ENCODE assay signal across 15 mouse cellular contexts in the genomic region with DNA sequence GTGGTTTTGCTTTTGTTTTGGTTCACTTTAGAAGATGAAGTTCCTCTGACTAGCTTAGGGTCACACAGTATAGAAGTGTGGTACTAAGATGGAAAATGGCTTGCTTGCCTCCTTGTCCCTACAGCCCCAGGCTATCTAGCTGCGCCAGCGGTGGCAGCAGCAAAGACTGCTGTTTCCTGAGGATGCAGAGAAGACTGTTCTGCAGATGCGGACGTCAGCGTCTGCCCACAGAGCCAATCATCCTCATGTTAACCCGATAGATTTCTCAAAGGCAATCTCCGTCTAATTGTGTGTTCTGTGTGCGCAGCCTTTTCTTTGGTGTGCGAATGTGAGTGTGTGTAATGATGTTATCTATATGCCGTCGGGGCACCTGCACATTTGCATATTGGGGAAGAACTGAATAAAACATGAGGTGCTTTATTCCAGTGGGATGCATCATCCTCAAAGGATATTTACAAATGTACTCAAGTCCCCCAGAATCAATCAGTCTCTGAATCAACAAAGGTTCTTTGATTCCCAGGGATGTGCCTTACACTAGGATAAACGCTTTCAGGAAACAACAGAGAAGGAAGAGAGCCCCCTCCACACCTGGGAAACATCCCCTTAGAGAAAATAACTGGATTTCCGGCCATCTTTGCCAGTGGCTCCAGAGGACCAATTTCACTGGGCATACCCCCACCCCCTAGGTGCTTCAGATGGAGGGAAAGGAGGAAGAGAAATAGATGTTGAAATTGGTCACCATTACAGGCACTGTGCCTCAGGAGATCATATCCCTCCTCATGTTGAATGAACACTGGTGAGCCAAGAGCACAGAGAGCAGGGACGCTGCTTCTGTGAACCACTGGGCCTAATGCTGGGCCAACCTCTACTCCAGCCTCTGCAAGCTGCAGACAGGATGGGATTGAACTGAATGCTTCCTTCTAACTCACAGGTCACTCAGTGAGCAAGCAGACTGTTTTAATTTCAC.
A peak's percentile ranks its signal among the peaks of the same experiment; 100 is the strongest.
DNase-seq lines count a peak whose midpoint lies in the region; ATAC-seq lines count a peak whose summit lies in the region.
"Had no signal": no experiment of that assay in that cellular context is flagged by ENCODE, and none has a peak within 500 bp of the region (broad histone marks: within the 10 kb centered on the region; RNA-seq: fewer than 3 reads in every experiment).

No protein-coding gene starts in this region.

- no peak overlapping the region for H3K4me3 ChIP-seq in embryonic facial prominence, embryonic 11.5 days (ENCODE audit: low read depth, low read length)
- H3K4me3 ChIP-seq in embryonic facial prominence, embryonic 10.5 days, result no peak overlapping the region
- H3K4me3 ChIP-seq in hindbrain, embryonic 10.5 days, result 0 out of 2 replicates have a peak overlapping the region, but pooled peaks have one; percentile 1
- peak overlapping the region; percentile 12; the same call in 1 of the 2 replicates for H3K4me3 ChIP-seq in midbrain, embryonic 12.5 days
- H3K4me3 ChIP-seq in intestine, embryonic 15.5 days (replicated peaks), result no peak overlapping the region
- H3K4me3 ChIP-seq: erythroblast, embryonic 14.5 days; myocyte had no signal

- H3K27me3 ChIP-seq in embryonic facial prominence, embryonic 11.5 days (ENCODE audit: control insufficient read depth, insufficient read depth, low read length), result no peaks in the 10 kb centered on the region
- no peaks in the 10 kb centered on the region for H3K27me3 ChIP-seq in embryonic facial prominence, embryonic 10.5 days (replicated peaks; ENCODE audit: low read depth, poor library complexity, severe bottlenecking)
- H3K27me3 ChIP-seq in hindbrain, embryonic 10.5 days (ENCODE audit: insufficient read depth, poor library complexity, severe bottlenecking), result no peaks in the 10 kb centered on the region
- H3K27me3 ChIP-seq in midbrain, embryonic 12.5 days, result no peaks in the 10 kb centered on the region
- H3K27me3 ChIP-seq in intestine, embryonic 15.5 days (replicated peaks), result no peaks in the 10 kb centered on the region

- 0 out of 2 replicates have a peak, but pooled peaks have one; percentile 62 for ATAC-seq in embryonic facial prominence, embryonic 11.5 days (replicated peaks; ENCODE audit: insufficient number of reproducible peaks, low FRiP score, low TSS enrichment, low read depth)
- ATAC-seq in midbrain, embryonic 12.5 days (ENCODE audit: low FRiP score, low read depth), result peak; percentile 86
- no peak for ATAC-seq in intestine, embryonic 15.5 days
- ATAC-seq: Patski had no signal

- no peak overlapping the region for H3K4me2 ChIP-seq in embryonic facial prominence, embryonic 11.5 days (ENCODE audit: low read depth, low read length)
- H3K4me2 ChIP-seq in midbrain, embryonic 12.5 days (replicated peaks), result peak overlapping the region; percentile 37
- H3K4me2 ChIP-seq in intestine, embryonic 15.5 days (replicated peaks), result no peak overlapping the region

- WGBS in embryonic facial prominence, embryonic 11.5 days, result 40% methylated on average over 14 of the region's 14 CpGs
- 40% methylated on average over 14 of the region's 14 CpGs for WGBS in embryonic facial prominence, embryonic 10.5 days
- 45% methylated on average over 14 of the region's 14 CpGs for WGBS in hindbrain, embryonic 10.5 days
- WGBS in midbrain, embryonic 12.5 days, result 30% methylated on average over 14 of the region's 14 CpGs
- WGBS in intestine, embryonic 15.5 days, result 57% methylated on average over 14 of the region's 14 CpGs

- H3K4me1 ChIP-seq in embryonic facial prominence, embryonic 11.5 days (ENCODE audit: control insufficient read depth, insufficient read depth, low read length), result no peaks in the 10 kb centered on the region
- H3K4me1 ChIP-seq in embryonic facial prominence, embryonic 10.5 days, result peaks cover 13% of the 10 kb centered on the region
- H3K4me1 ChIP-seq in hindbrain, embryonic 10.5 days (replicated peaks), result peaks cover 10% of the 10 kb centered on the region
- H3K4me1 ChIP-seq in midbrain, embryonic 12.5 days, result peaks cover 11% of the 10 kb centered on the region
- H3K4me1 ChIP-seq in intestine, embryonic 15.5 days (replicated peaks), result no peaks in the 10 kb centered on the region

- no peak overlapping the region for H3K27ac ChIP-seq in embryonic facial prominence, embryonic 11.5 days (replicated peaks; ENCODE audit: low read depth, low read length)
- no peak overlapping the region for H3K27ac ChIP-seq in embryonic facial prominence, embryonic 10.5 days (replicated peaks)
- peak overlapping the region; percentile 66 for H3K27ac ChIP-seq in hindbrain, embryonic 10.5 days
- H3K27ac ChIP-seq in midbrain, embryonic 12.5 days (replicated peaks), result peak overlapping the region; percentile 71
- H3K27ac ChIP-seq in intestine, embryonic 15.5 days, result no peak overlapping the region
- H3K27ac ChIP-seq: liver, embryonic 14.5 days had no signal

- peak; percentile 16 for DNase-seq in embryonic facial prominence, embryonic 11.5 days (ENCODE audit: low spot score)
- no peak for DNase-seq in embryonic facial prominence, embryonic 10.5 days (ENCODE audit: low spot score)
- no peak for DNase-seq in hindbrain, embryonic 10.5 days (ENCODE audit: low spot score)
- peak; percentile 6 for DNase-seq in retina, embryonic 14.5 days (ENCODE audit: low spot score)
- no peak for DNase-seq in cerebellum, postnatal 25 days
- DNase-seq in cerebellum, adult 18-20 months, result no peak
- DNase-seq: kidney, adult 8-10 months; lung, postnatal 14 days; spleen, adult 18-20 months had no signal

- no peaks in the 10 kb centered on the region for H3K9me3 ChIP-seq in embryonic facial prominence, embryonic 11.5 days (replicated peaks; ENCODE audit: control insufficient read depth, low read length)
- no peaks in the 10 kb centered on the region for H3K9me3 ChIP-seq in embryonic facial prominence, embryonic 10.5 days
- H3K9me3 ChIP-seq in hindbrain, embryonic 10.5 days, result no peaks in the 10 kb centered on the region
- no peaks in the 10 kb centered on the region for H3K9me3 ChIP-seq in midbrain, embryonic 12.5 days
- H3K9me3 ChIP-seq in intestine, embryonic 15.5 days, result no peaks in the 10 kb centered on the region

- no peaks in the 10 kb centered on the region for H3K36me3 ChIP-seq in embryonic facial prominence, embryonic 11.5 days (replicated peaks; ENCODE audit: control insufficient read depth, insufficient read depth, low read depth, low read length)
- no peaks in the 10 kb centered on the region for H3K36me3 ChIP-seq in embryonic facial prominence, embryonic 10.5 days (replicated peaks)
- H3K36me3 ChIP-seq in hindbrain, embryonic 10.5 days, result no peaks in the 10 kb centered on the region
- H3K36me3 ChIP-seq in midbrain, embryonic 12.5 days, result no peaks in the 10 kb centered on the region
- H3K36me3 ChIP-seq in intestine, embryonic 15.5 days, result no peaks in the 10 kb centered on the region

- no peak overlapping the region for H3K9ac ChIP-seq in embryonic facial prominence, embryonic 11.5 days (replicated peaks; ENCODE audit: low read length)
- no peak overlapping the region for H3K9ac ChIP-seq in midbrain, embryonic 12.5 days (replicated peaks)
- H3K9ac ChIP-seq in intestine, embryonic 15.5 days, result no peak overlapping the region
- H3K9ac ChIP-seq: liver, embryonic 14.5 days had no signal

Comparison
In these comparisons a context has a peak if more than half of its experiments do, and no peak if none do; other contexts are left out.
1. DNase-seq: peak in embryonic facial prominence, embryonic 11.5 days (single experiment) and retina, embryonic 14.5 days (single experiment); none in embryonic facial prominence, embryonic 10.5 days (single experiment), hindbrain, embryonic 10.5 days (single experiment), cerebellum, postnatal 25 days (0 of 2) and cerebellum, adult 18-20 months (0 of 2).
2. H3K27ac ChIP-seq: peak in hindbrain, embryonic 10.5 days (single experiment) and midbrain, embryonic 12.5 days (single experiment); none in embryonic facial prominence, embryonic 11.5 days (single experiment), embryonic facial prominence, embryonic 10.5 days (single experiment) and intestine, embryonic 15.5 days (single experiment).
3. H3K4me3 ChIP-seq: peak in hindbrain, embryonic 10.5 days (single experiment) and midbrain, embryonic 12.5 days (single experiment); none in embryonic facial prominence, embryonic 11.5 days (single experiment), embryonic facial prominence, embryonic 10.5 days (single experiment) and intestine, embryonic 15.5 days (single experiment).